Mouse (Mus musculus) bone marrow macrophage, adult 2 months (primary cell): ENCODE data around the gene Lbhd1.

ENCODE experiments used
- CTCF ChIP-seq: IDR thresholded peaks from 2 replicates; pipeline ENCODE4 v1.5.1; 2012; ENCODE audit warnings: low read depth, mild to moderate bottlenecking, low read length, moderate library complexity
- POLR2A ChIP-seq: IDR thresholded peaks from 2 replicates; pipeline ENCODE4 v1.6.1; 2012; ENCODE audit warnings: mild to moderate bottlenecking, low read depth, low read length, borderline replicate concordance

DNA sequence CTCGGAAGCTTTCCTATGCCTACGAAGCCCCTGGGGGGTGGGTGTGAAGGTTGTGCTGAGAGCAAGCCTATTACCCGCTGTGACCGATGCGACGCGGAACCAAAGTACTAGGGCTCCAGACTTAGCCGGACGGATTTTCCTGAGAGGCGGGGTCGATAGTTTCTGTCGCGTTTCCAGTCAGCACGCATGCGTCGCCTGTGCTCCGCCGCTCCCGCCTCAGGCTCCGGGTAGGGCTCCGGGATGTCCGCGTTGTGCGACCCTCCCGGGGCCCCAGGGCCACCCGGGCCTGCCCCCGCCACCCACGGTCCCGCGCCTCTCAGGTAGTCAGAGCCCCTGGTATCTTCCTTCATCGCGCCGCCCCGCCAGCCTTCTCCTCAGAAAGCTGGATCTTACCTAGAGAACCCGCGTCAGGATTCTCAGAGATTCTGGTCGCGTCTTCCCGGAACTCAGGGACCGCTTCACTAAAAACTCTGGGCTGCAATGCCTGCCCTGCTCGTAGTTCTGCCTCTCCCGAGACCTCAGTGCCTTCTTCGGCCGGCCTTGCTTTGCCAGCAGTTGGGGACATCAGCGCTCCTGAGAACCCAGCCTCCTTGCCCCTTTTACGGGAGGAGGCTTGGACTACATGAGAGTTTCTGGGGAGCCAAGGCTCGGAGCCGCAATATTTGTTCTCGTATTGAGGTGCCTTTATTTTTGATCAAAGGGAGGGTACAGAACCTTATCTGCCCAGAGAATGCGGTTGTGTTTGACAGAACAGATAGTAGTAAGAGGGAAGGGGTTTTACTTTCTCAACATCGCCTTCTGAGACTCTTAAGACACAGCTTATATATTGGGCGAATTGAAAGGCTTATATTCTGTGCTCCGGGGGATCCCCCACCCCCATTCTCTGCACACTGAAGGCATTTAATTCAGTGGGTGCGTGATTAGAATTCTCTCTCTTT is 9.6 kb downstream of the Lbhd1 start, which contains the start of gene Ints5:
- TF ChIP-seq CTCF, result no peak
- no peak; the same call in 1 of the 2 replicates for TF ChIP-seq POLR2A
